Mouse (Mus musculus) G1E-ER4 (cell line): ENCODE results near the gene Tmod1. TPM values are rescaled to one million over a fixed set of nuclear protein-coding genes. Genes with fewer than 3 reads are reported as not detected.

Source experiments
- GATA1 ChIP-seq: IDR thresholded peaks from one replicate; pipeline ENCODE4 v1.8.0; 2012; ENCODE audit warnings: low read length, inconsistent platforms
- polyA plus RNA-seq: library from polyadenylated mRNA; stranded (reverse); fragments of >175 nt; gene quantifications from 2 replicates; pipeline ENCODE4 v1.2.3, GENCODE M21; 2012

Gene Tmod1
- polyA plus RNA-seq, 1 experiment = 2.1 TPM

GRCm38 (mm10) chr4:46072631-46073030 is 33.9 kb downstream of the Tmod1 start:
- TF ChIP-seq GATA1 = no peak

GRCm38 (mm10) chr4:46073736-46074135 is 35.0 kb downstream of the Tmod1 start:
- TF ChIP-seq GATA1 = no peak

- TF ChIP-seq GATA1 = no peak
Observed at GRCm38 (mm10) chr4:46075664-46076063, 36.9 kb downstream of the Tmod1 start.

GRCm38 (mm10) chr4:46076892-46077291 is 38.2 kb downstream of the Tmod1 start:
- no peak for TF ChIP-seq GATA1

- TF ChIP-seq GATA1 = no peak
Observed at GRCm38 (mm10) chr4:46080261-46080660, 41.5 kb downstream of the Tmod1 start.

- TF ChIP-seq GATA1 = no peak
Observed at GRCm38 (mm10) chr4:46082555-46082954, 43.8 kb downstream of the Tmod1 start.

- no peak for TF ChIP-seq GATA1
Observed at GRCm38 (mm10) chr4:46084416-46085172, 45.9 kb downstream of the Tmod1 start.

GRCm38 (mm10) chr4:46085223-46085811 is 46.6 kb downstream of the Tmod1 start:
- TF ChIP-seq GATA1 = no peak

- no peak for TF ChIP-seq GATA1
Observed at GRCm38 (mm10) chr4:46086718-46087426, 48.1 kb downstream of the Tmod1 start.

GRCm38 (mm10) chr4:46087427-46087771 is 48.7 kb downstream of the Tmod1 start:
- no peak for TF ChIP-seq GATA1

- TF ChIP-seq GATA1 = no peak
Observed at GRCm38 (mm10) chr4:46087852-46088251, 49.1 kb downstream of the Tmod1 start.

- TF ChIP-seq GATA1 = no peak
Observed at GRCm38 (mm10) chr4:46089524-46090125, 50.9 kb downstream of the Tmod1 start.

GRCm38 (mm10) chr4:46092429-46093076 is 53.8 kb downstream of the Tmod1 start:
- no peak for TF ChIP-seq GATA1

- TF ChIP-seq GATA1 = no peak
Observed at GRCm38 (mm10) chr4:46094916-46095825, 56.4 kb downstream of the Tmod1 start.

GRCm38 (mm10) chr4:46095826-46096159 is 57.1 kb downstream of the Tmod1 start:
- TF ChIP-seq GATA1 = no peak

- TF ChIP-seq GATA1 = no peak
Observed at GRCm38 (mm10) chr4:46096546-46096945, 57.8 kb downstream of the Tmod1 start.
